Mouse (Mus musculus) lung, postnatal 4 days (tissue): ENCODE data around the gene Rhobtb1.

ENCODE experiments used
- DNase-seq, 2 experiments: peaks; one replicate each; pipeline ENCODE4 v3.0.0; 2021

The Rhobtb1 gene

GRCm38 (mm10) chr10:69212542-69213440, 61.6 kb downstream of the Rhobtb1 start, which contains the start of gene A930033H14Rik:
TSS of gene A930033H14Rik (minus strand) at chr10:69213098.
- DNase-seq: peak; percentile 88 to 92

- DNase-seq: peak; percentile 44 to 50
Observed at GRCm38 (mm10) chr10:69213451-69213877, 62.2 kb downstream of the Rhobtb1 start.

GRCm38 (mm10) chr10:69213986-69214385, 62.8 kb downstream of the Rhobtb1 start:
- peak in 1 of 2 experiments; percentile 20 for DNase-seq

- no peak for DNase-seq
Observed at GRCm38 (mm10) chr10:69217127-69217690, 66.0 kb downstream of the Rhobtb1 start.

- peak; percentile 24 to 56 for DNase-seq
Observed at GRCm38 (mm10) chr10:69218458-69219288, 67.4 kb downstream of the Rhobtb1 start.

GRCm38 (mm10) chr10:69219289-69219626, 68.0 kb downstream of the Rhobtb1 start:
- no peak for DNase-seq

- DNase-seq: no peak
Observed at GRCm38 (mm10) chr10:69220296-69220695, 69.1 kb downstream of the Rhobtb1 start.

GRCm38 (mm10) chr10:69221148-69221547, 69.9 kb downstream of the Rhobtb1 start:
- no peak for DNase-seq

GRCm38 (mm10) chr10:69221955-69222354, 70.7 kb downstream of the Rhobtb1 start:
- no peak for DNase-seq

GRCm38 (mm10) chr10:69223232-69223631, 72.0 kb downstream of the Rhobtb1 start:
- no peak for DNase-seq

- DNase-seq: no peak
Observed at GRCm38 (mm10) chr10:69224276-69224675, 73.0 kb downstream of the Rhobtb1 start.

GRCm38 (mm10) chr10:69225471-69225870, 74.2 kb downstream of the Rhobtb1 start:
- DNase-seq: no peak

- peak in 1 of 2 experiments; percentile 25 for DNase-seq
Observed at GRCm38 (mm10) chr10:69225951-69226350, 74.7 kb downstream of the Rhobtb1 start.

GRCm38 (mm10) chr10:69237185-69237584, 86.0 kb downstream of the Rhobtb1 start:
- no peak for DNase-seq

GRCm38 (mm10) chr10:69237781-69238180, 86.5 kb downstream of the Rhobtb1 start:
- DNase-seq: no peak

GRCm38 (mm10) chr10:69238311-69238710, 87.1 kb downstream of the Rhobtb1 start:
- no peak for DNase-seq

GRCm38 (mm10) chr10:69240530-69240929, 89.3 kb downstream of the Rhobtb1 start:
- peak in 1 of 2 experiments; percentile 66 for DNase-seq

- DNase-seq: no peak
Observed at GRCm38 (mm10) chr10:69245151-69245550, 93.9 kb downstream of the Rhobtb1 start.

- no peak for DNase-seq
Observed at GRCm38 (mm10) chr10:69245906-69246668, 94.9 kb downstream of the Rhobtb1 start.

GRCm38 (mm10) chr10:69246762-69247161, 95.5 kb downstream of the Rhobtb1 start:
- DNase-seq: no peak

GRCm38 (mm10) chr10:69247311-69248033, 96.2 kb downstream of the Rhobtb1 start:
- DNase-seq: no peak
